Mouse (Mus musculus) bone marrow, adult 2 months (tissue): ENCODE measurements around the gene Aplf.

Experiments
- CTCF ChIP-seq: fragments of 200-500 bp; IDR thresholded peaks from 2 replicates; pipeline ENCODE4 v1.5.1; 2011; ENCODE audit warnings: low read length, control low read depth; ENCODE audit not compliant: control insufficient read depth, insufficient read depth
- POLR2A ChIP-seq: fragments of 200-500 bp; IDR thresholded peaks from 2 replicates; pipeline ENCODE4 v1.6.1; 2011; ENCODE audit warnings: low read depth, mild to moderate bottlenecking, control low read depth, low read length, borderline replicate concordance; ENCODE audit not compliant: control insufficient read depth

GRCm38 (mm10) chr6:87638134-87638660 is 33.8 kb downstream of the Aplf start:
- no peak for TF ChIP-seq POLR2A
- TF ChIP-seq CTCF = no peak
